Mouse (Mus musculus): Measurements from ENCODE around the gene Padi2.

DNA sequence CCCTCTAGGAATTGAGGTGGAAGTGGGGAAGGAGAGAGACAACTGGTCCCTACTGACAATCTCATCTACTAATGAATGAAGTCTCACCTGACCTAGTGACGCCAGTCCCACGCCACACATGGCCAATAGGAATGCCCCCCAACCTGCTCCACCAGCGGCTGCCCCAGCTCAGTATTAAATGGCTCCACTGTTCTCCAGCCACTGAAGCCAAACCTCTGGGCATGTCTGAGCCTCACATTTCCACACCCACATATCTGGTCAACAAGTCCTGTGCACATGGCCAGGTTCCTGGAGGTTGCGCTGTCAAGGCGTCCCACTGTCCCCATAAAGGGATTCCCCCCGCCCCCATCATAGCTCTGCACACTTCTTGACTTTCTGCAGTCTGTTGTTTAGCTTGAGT is 78.4 kb downstream of the Padi2 start:
- TF ChIP-seq GATA1 (IDR thresholded peaks at IDR 0.05; ENCODE audit: low read length): no peak
- no peak for TF ChIP-seq TAL1 (IDR thresholded peaks at IDR 0.05; ENCODE audit: low read length)
